Comparison of ENCODE assay signal across 20 mouse cellular contexts in the genomic region with DNA sequence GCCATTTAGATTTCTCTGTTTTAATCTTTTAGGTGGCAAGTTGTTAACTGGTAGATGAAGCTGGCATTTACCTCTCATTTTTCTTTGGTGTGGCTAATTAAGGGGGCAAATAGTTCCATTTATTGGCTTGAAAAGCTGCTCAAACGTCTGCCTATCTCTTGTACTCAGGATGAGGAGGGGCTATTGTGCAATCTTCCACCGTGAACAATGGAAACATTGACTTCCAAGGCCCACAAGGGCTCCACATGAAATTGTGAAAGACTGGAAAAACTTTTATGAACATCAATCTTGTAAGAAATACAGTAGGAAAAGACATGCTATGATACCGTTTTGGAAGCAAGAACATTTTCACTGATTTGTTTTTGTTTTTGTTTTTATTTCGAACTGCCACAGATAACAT.
DNase-seq lines count a peak whose midpoint lies in the region.
"Had no signal": no experiment of that assay in that cellular context is flagged by ENCODE, and none has a peak within 500 bp of the region (broad histone marks: within the 10 kb centered on the region; RNA-seq: fewer than 3 reads in every experiment).

No protein-coding gene starts in this region.

- intact Hi-C loops in heart, postnatal 25 days (cut with DNase I): no loop called here

- peak; percentile 9 for DNase-seq in gastrocnemius, adult 18-20 months (ENCODE audit: low spot score)
- DNase-seq in gastrocnemius, postnatal 10 days: no peak
- DNase-seq in heart, postnatal 25 days (ENCODE audit: low spot score): peak; percentile 3
- no peak for DNase-seq in heart, postnatal 4 days
- DNase-seq in lung, postnatal 36 days: peak; percentile 24
- no peak for DNase-seq in lung, postnatal 4 days
- DNase-seq in cerebellum, adult 8-10 months: no peak
- DNase-seq in ovary, adult 18-20 months (ENCODE audit: low spot score): no peak
- DNase-seq: adrenal gland, postnatal 14 days; cerebellum, adult 11-12 months; cerebellum, postnatal 10 days; gastrocnemius, postnatal 14 days; kidney, adult 11 months; kidney, postnatal 14 days; layer of hippocampus, adult 9-11 months; liver; midbrain, embryonic 14.5 days; right cerebral cortex, adult 18-20 months; spleen, adult 18-20 months; thymus, postnatal 14 days had no signal

Comparison
In these comparisons a context has a peak if more than half of its experiments do, and no peak if none do; other contexts are left out.
1. DNase-seq: peak in gastrocnemius, adult 18-20 months (single experiment), heart, postnatal 25 days (single experiment) and lung, postnatal 36 days (single experiment); none in gastrocnemius, postnatal 10 days (single experiment), heart, postnatal 4 days (single experiment), lung, postnatal 4 days (0 of 2), cerebellum, adult 8-10 months (single experiment) and ovary, adult 18-20 months (single experiment).